Mouse (Mus musculus): ENCODE measurements at regions not wholly inside any gene's neighbourhood (a gene's known extent, or its start where the extent isn't known, plus 50 kb on each side); places are given as distances from the start of the nearest gene placed in this dataset.

DNA sequence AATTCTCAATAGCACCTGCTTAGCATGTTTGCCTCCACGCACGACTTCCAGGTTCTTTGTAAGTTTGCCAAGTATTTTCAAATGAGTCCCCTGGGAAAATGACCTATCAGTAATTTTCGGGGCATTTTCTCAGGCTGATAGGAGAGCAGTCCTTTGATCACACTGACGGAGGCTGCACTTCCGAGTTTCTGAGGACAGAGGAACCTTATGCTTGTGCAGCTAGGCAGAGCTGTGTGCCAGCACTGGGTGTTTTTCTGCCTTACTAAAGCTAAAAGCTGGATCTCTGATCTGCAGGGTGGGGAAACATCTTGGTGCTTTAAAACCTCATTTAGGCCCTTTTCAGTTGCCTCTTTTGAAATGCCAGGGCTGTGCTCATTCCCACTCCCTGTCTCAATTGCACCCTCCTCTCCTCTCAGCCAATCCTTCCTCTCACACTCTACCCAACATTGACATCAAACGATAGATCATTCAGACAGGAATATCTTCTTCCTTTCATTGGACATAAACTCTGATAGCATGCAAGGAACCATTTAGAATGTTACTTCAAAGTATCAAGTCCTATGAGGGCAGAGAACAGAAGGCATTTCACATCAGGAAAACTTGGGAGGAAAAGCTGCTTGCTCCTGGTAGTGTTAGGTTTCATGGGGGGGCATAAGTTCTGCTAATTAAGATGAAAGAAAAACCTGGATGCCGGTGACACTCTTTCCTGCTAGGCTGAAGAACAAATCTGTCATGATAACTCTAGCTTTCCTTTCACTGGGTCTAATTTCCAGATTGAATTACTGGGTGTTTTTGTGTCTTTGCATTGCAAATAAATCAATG is 95.3 kb downstream of the Lurap1l start:
- Histone ChIP-seq H3K36me3 (ENCODE audit: control insufficient read depth, insufficient read depth, low read length) (no peaks in the 10 kb centered on the region), H3K27me3 (ENCODE audit: control insufficient read depth, insufficient read depth, low read length) (no peaks in the 10 kb centered on the region), H3K9me3 (ENCODE audit: control insufficient read depth, low read depth, low read length) (peaks cover 3% of the 10 kb centered on the region; the same call in 1 of the 2 replicates), H3K4me1 (ENCODE audit: control insufficient read depth, insufficient read depth, low read length) (no peaks in the 10 kb centered on the region), H3K27ac (ENCODE audit: low read length) (no peak overlapping the region), H3K9ac (replicated peaks; ENCODE audit: low read depth, low read length) (no peak overlapping the region), H3K4me3 (ENCODE audit: low read depth, low read length) (no peak overlapping the region), H3K4me2 (replicated peaks; ENCODE audit: low read depth, low read length) (no peak overlapping the region)
- no peak for ATAC-seq (ENCODE audit: insufficient number of reproducible peaks, insufficient read depth, low FRiP score, low read depth)
- 49% methylated on average over 7 of the region's 7 CpGs for WGBS

DNA sequence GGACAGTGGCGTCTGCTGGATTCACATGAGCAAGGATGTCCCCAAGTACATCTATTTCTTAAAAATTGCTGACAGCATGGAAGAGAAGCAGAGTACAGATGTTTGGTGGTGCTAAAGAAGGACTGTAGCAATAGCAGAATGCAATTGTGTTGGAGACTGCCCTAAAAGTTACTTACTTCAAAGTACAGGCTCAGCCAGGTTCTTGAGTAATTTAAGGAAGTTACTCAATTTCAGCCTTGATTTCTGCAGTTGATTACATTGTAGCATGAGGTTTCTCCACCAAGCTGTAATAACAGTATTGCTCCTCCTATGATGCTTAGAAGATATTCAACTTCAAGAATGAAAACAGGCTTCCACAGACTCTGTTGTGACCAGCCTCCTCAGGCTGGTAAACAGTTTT is 96.1 kb downstream of the Lurap1l start:
- 82% methylated on average over 1 of the region's 1 CpGs for WGBS
- H3K4me3 ChIP-seq (ENCODE audit: low read depth, low read length) = no peak overlapping the region
- H3K4me2 ChIP-seq (replicated peaks; ENCODE audit: low read depth, low read length) = no peak overlapping the region
- no peaks in the 10 kb centered on the region for H3K36me3 ChIP-seq (ENCODE audit: control insufficient read depth, insufficient read depth, low read length)
- ATAC-seq (ENCODE audit: insufficient number of reproducible peaks, insufficient read depth, low FRiP score, low read depth) = no peak
- no peaks in the 10 kb centered on the region for H3K9me3 ChIP-seq (ENCODE audit: control insufficient read depth, low read depth, low read length)
- no peak overlapping the region for H3K9ac ChIP-seq (replicated peaks; ENCODE audit: low read depth, low read length)
- no peaks in the 10 kb centered on the region for H3K27me3 ChIP-seq (ENCODE audit: control insufficient read depth, insufficient read depth, low read length)
- H3K4me1 ChIP-seq (ENCODE audit: control insufficient read depth, insufficient read depth, low read length) = no peaks in the 10 kb centered on the region
- H3K27ac ChIP-seq (ENCODE audit: low read length) = no peak overlapping the region

DNA sequence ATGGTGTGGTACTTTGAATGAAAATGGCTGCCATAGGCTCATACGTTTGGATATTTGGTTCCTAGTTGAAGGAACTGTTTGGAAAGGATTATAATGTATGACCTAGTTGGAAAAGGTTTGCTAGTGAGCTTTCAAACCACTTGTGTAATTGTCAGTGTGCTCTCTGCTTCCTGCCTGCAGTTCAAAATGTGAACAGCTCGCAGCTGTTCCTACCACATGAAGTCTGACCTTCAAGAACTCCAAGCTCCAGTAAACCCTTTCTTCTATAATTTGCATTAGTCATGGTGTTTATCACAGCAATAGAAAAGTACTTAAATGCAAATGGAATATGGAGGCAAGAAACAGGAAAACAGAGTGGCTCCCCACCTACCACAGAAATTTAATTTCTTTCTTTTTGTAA is 111.4 kb downstream of the Lurap1l start:
- H3K9me3 ChIP-seq (ENCODE audit: control insufficient read depth, low read depth, low read length) = no peaks in the 10 kb centered on the region
- H3K9ac ChIP-seq (replicated peaks; ENCODE audit: low read depth, low read length) = no peak overlapping the region
- no peaks in the 10 kb centered on the region for H3K27me3 ChIP-seq (ENCODE audit: control insufficient read depth, insufficient read depth, low read length)
- H3K4me2 ChIP-seq (replicated peaks; ENCODE audit: low read depth, low read length) = no peak overlapping the region
- WGBS = 68% methylated on average over 2 of the region's 2 CpGs
- no peak overlapping the region for H3K4me3 ChIP-seq (ENCODE audit: low read depth, low read length)
- H3K4me1 ChIP-seq (ENCODE audit: control insufficient read depth, insufficient read depth, low read length) = no peaks in the 10 kb centered on the region
- no peak for ATAC-seq (ENCODE audit: insufficient number of reproducible peaks, insufficient read depth, low FRiP score, low read depth)
- no peaks in the 10 kb centered on the region for H3K36me3 ChIP-seq (ENCODE audit: control insufficient read depth, insufficient read depth, low read length)
- H3K27ac ChIP-seq (ENCODE audit: low read length) = no peak overlapping the region

DNA sequence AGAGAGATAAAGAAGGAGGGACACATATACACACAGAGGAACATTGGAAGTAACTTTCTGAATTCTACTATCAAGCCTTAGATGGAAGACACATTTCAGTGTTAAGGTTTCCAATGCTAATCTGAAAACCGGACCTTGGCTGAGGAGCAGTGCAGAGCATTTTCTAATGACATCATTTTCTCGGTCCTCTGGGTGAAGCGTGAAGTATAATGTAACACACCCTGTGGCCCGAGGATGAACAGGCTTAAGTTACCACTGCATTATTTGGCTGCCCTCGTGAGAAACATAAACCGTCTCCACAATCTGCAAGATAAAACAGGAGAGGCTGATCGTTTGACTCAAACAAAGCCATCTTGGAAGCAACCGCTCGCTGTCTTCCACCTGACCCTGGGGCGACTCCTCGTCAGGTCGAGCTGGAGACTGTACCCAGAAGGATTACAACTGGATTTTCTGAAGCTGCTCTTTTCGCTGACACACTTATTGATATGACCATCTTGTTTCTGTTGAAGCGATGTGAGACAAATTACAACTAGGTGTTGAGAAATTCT is 113.1 kb downstream of the Lurap1l start:
- Histone ChIP-seq H3K4me3 (ENCODE audit: low read depth, low read length) (no peak overlapping the region), H3K4me1 (ENCODE audit: control insufficient read depth, insufficient read depth, low read length) (no peaks in the 10 kb centered on the region), H3K27me3 (ENCODE audit: control insufficient read depth, insufficient read depth, low read length) (no peaks in the 10 kb centered on the region), H3K4me2 (replicated peaks; ENCODE audit: low read depth, low read length) (no peak overlapping the region), H3K27ac (ENCODE audit: low read length) (no peak overlapping the region), H3K36me3 (ENCODE audit: control insufficient read depth, insufficient read depth, low read length) (no peaks in the 10 kb centered on the region), H3K9ac (replicated peaks; ENCODE audit: low read depth, low read length) (no peak overlapping the region), H3K9me3 (ENCODE audit: control insufficient read depth, low read depth, low read length) (no peaks in the 10 kb centered on the region)
- 47% methylated on average over 14 of the region's 14 CpGs for WGBS
- ATAC-seq (ENCODE audit: insufficient number of reproducible peaks, insufficient read depth, low FRiP score, low read depth) = no peak

DNA sequence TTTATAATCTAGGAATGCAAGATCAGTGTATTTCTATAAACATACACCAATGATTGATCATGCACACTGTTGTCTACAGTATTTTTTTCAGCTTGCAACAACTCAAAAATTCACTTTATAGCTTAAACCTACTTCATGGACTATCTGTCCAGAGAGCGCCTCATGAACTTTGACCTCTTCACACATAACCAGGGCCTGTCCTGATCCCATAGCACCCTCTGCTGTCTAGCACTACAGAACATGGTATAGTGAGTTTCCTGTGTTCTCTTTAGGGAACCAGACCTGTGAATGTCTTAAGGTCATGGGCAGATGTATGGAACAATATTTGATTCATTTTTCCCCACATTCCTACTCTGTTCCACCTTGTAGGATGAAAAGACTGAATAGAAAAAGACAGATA is 117.1 kb downstream of the Lurap1l start:
- Histone ChIP-seq H3K27ac (ENCODE audit: low read length) (no peak overlapping the region), H3K4me3 (ENCODE audit: low read depth, low read length) (no peak overlapping the region), H3K4me2 (replicated peaks; ENCODE audit: low read depth, low read length) (no peak overlapping the region), H3K9ac (replicated peaks; ENCODE audit: low read depth, low read length) (no peak overlapping the region), H3K36me3 (ENCODE audit: control insufficient read depth, insufficient read depth, low read length) (no peaks in the 10 kb centered on the region), H3K27me3 (ENCODE audit: control insufficient read depth, insufficient read depth, low read length) (no peaks in the 10 kb centered on the region), H3K4me1 (ENCODE audit: control insufficient read depth, insufficient read depth, low read length) (no peaks in the 10 kb centered on the region), H3K9me3 (ENCODE audit: control insufficient read depth, low read depth, low read length) (no peaks in the 10 kb centered on the region)
- ATAC-seq (ENCODE audit: insufficient number of reproducible peaks, insufficient read depth, low FRiP score, low read depth) = no peak
- 97% methylated on average over 1 of the region's 1 CpGs for WGBS

DNA sequence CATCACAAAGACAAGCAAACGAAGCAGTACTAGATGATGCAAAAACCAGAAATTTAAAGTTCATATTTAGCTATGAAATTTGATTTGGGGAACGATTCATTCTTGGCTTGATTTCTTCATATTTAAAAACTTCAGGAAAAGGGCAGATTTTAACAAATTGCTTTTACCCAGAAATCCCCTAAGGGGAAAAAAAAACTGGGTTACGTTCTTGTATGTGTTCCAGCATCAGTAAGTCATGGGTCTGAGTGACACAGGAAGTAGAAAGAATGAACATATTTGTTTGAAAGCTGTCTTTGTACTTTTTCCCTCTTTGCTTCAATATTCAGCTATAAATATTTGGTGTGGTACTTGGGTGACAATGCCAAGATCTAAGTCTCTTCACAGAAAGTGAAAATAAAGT is 120.2 kb downstream of the Lurap1l start:
- Histone ChIP-seq H3K27ac (ENCODE audit: low read length) (no peak overlapping the region), H3K4me1 (ENCODE audit: control insufficient read depth, insufficient read depth, low read length) (no peaks in the 10 kb centered on the region), H3K4me2 (replicated peaks; ENCODE audit: low read depth, low read length) (no peak overlapping the region), H3K9me3 (ENCODE audit: control insufficient read depth, low read depth, low read length) (no peaks in the 10 kb centered on the region), H3K9ac (replicated peaks; ENCODE audit: low read depth, low read length) (no peak overlapping the region), H3K27me3 (ENCODE audit: control insufficient read depth, insufficient read depth, low read length) (no peaks in the 10 kb centered on the region), H3K4me3 (ENCODE audit: low read depth, low read length) (no peak overlapping the region), H3K36me3 (ENCODE audit: control insufficient read depth, insufficient read depth, low read length) (no peaks in the 10 kb centered on the region)
- WGBS = 82% methylated on average over 3 of the region's 3 CpGs
- ATAC-seq (ENCODE audit: insufficient number of reproducible peaks, insufficient read depth, low FRiP score, low read depth) = no peak

DNA sequence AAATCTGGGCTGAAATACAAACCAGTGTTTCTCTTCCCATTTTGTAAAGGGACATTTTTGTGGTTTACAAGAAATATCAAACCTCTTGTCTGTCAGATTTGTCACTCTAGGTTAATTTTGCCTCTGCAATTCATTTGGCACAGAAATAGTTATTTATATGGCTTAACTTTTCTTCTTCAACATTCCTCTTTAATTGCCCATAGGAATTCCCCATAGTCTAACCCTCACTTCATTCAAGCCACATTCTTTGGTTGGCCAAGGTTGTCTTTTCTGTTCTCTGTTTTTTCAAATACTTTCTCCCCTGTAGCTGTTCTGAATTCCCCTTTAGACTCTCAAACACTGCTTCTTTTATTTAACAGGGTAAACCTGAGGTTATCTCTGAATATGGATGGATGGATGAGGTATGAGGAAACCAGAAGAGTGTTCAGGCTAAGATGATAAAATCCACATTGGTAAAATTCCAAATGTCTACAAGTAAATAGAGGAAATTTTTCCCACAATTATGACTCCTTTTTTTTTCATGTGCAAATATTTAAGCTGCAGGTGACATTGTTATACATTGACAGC is 127.0 kb downstream of the Lurap1l start:
- Histone ChIP-seq H3K4me1 (ENCODE audit: control insufficient read depth, insufficient read depth, low read length) (no peaks in the 10 kb centered on the region), H3K9ac (replicated peaks; ENCODE audit: low read depth, low read length) (no peak overlapping the region), H3K36me3 (ENCODE audit: control insufficient read depth, insufficient read depth, low read length) (no peaks in the 10 kb centered on the region), H3K4me2 (replicated peaks; ENCODE audit: low read depth, low read length) (no peak overlapping the region), H3K27me3 (ENCODE audit: control insufficient read depth, insufficient read depth, low read length) (no peaks in the 10 kb centered on the region), H3K27ac (ENCODE audit: low read length) (no peak overlapping the region), H3K9me3 (ENCODE audit: control insufficient read depth, low read depth, low read length) (no peaks in the 10 kb centered on the region), H3K4me3 (ENCODE audit: low read depth, low read length) (no peak overlapping the region)
- no peak for ATAC-seq (ENCODE audit: insufficient number of reproducible peaks, insufficient read depth, low FRiP score, low read depth)

DNA sequence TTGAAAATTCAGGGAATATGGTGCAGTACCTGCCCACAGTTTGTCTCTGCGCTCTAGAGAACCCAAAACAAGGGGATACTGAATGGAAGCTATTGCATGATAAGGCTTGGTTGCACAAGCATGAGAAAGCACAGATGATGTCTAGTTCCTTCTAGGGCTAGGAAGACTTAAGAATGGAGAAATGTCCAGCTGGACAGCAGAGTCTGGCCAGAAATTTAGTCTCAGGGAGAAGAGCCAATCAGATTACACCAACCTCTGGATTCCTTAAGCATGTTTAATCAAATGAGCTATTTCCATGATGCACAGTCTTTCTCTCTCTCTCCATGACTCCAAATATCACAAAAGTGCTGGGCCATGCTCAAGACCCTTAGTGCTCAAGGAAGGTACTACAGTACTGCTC is 147.8 kb downstream of the Lurap1l start:
- no peaks in the 10 kb centered on the region for H3K9me3 ChIP-seq (ENCODE audit: control insufficient read depth, low read depth, low read length)
- no peak overlapping the region for H3K4me2 ChIP-seq (replicated peaks; ENCODE audit: low read depth, low read length)
- WGBS = 100% methylated on average over 1 of the region's 1 CpGs
- no peaks in the 10 kb centered on the region for H3K36me3 ChIP-seq (ENCODE audit: control insufficient read depth, insufficient read depth, low read length)
- no peaks in the 10 kb centered on the region for H3K27me3 ChIP-seq (ENCODE audit: control insufficient read depth, insufficient read depth, low read length)
- no peak overlapping the region for H3K9ac ChIP-seq (replicated peaks; ENCODE audit: low read depth, low read length)
- no peak overlapping the region for H3K27ac ChIP-seq (ENCODE audit: low read length)
- no peak overlapping the region for H3K4me3 ChIP-seq (ENCODE audit: low read depth, low read length)
- H3K4me1 ChIP-seq (ENCODE audit: control insufficient read depth, insufficient read depth, low read length) = no peaks in the 10 kb centered on the region
- no peak for ATAC-seq (ENCODE audit: insufficient number of reproducible peaks, insufficient read depth, low FRiP score, low read depth)

Data from stomach, embryonic 14.5 days (tissue).